Mouse (Mus musculus) kidney, adult 11 months (tissue): ENCODE results near the gene Olfr815.
"Not testable (repeated sequence)": the region's sequence is repeated elsewhere in the genome, so short reads cannot be mapped to it uniquely, and the experiment has no call there.

Source experiments
- DNase-seq: peaks from one replicate; pipeline ENCODE4 v3.0.0; 2022

Olfr815 gene

GRCm38 (mm10) chr10:129905767-129906166 is at the start of gene Olfr815:
Olfr815 (minus strand) TSS chr10:129905867.
- DNase-seq: not testable (repeated sequence)

- DNase-seq: no peak
These were observed 43.3 kb upstream of the Olfr815 start, which contains the start of gene Olfr818 for GRCm38 (mm10) chr10:129949000-129949399. Olfr818 (minus strand) TSS chr10:129949100.

- no peak for DNase-seq
These were observed 9.8 kb upstream of the Olfr815 start, which contains the start of gene Olfr816 for GRCm38 (mm10) chr10:129915497-129915896. Olfr816 (minus strand) TSS chr10:129915597.

GRCm38 (mm10) chr10:129885934-129886333 is 19.7 kb downstream of the Olfr815 start:
- DNase-seq: no peak

- DNase-seq: not testable (repeated sequence)
These were observed 20.2 kb downstream of the Olfr815 start for GRCm38 (mm10) chr10:129885496-129885895.

GRCm38 (mm10) chr10:129879751-129880150 is 25.9 kb downstream of the Olfr815 start, which contains the start of gene Olfr814:
Olfr814 (minus strand) TSS chr10:129879851.
- DNase-seq: not testable (repeated sequence)

- no peak for DNase-seq
These were observed 50.6 kb downstream of the Olfr815 start, which contains the start of gene Olfr813 for GRCm38 (mm10) chr10:129855067-129855466. Olfr813 (plus strand) TSS chr10:129855367.
